Mouse (Mus musculus): ENCODE data around the gene Trcg1. TPM values are rescaled to one million over a fixed set of nuclear protein-coding genes. Genes with fewer than 3 reads are reported as not detected.
"Not testable (repeated sequence)": the region's sequence is repeated elsewhere in the genome, so short reads cannot be mapped to it uniquely, and the experiment has no call there.

Gene Trcg1
- total RNA-seq, 2 experiments from 2014 or later = not detected

GRCm38 (mm10) chr9:57225780-57226627 is 10.4 kb upstream of the Trcg1 start:
- no peak for DNase-seq (ENCODE audit: low spot score in 2 of 2)
- Histone ChIP-seq H3K4me3 (no peak overlapping the region), H3K27ac (no peak overlapping the region)
- TF ChIP-seq CTCF (conservative IDR thresholded peaks at IDR 0.05) = no peak

GRCm38 (mm10) chr9:57226628-57227122 is 9.7 kb upstream of the Trcg1 start:
- not testable (repeated sequence) for H3K27ac ChIP-seq; H3K4me3 ChIP-seq; DNase-seq (ENCODE audit: low spot score in 2 of 2)

GRCm38 (mm10) chr9:57227203-57227602 is 9.2 kb upstream of the Trcg1 start:
- no peak for DNase-seq (ENCODE audit: low spot score in 2 of 2)
- no peak overlapping the region for H3K27ac ChIP-seq
- TF ChIP-seq CTCF (conservative IDR thresholded peaks at IDR 0.05) = no peak
- no peak overlapping the region for H3K4me3 ChIP-seq

- Histone ChIP-seq H3K4me3 (no peak overlapping the region), H3K27ac (no peak overlapping the region)
- no peak for TF ChIP-seq CTCF (conservative IDR thresholded peaks at IDR 0.05)
- DNase-seq (ENCODE audit: low spot score in 2 of 2) = no peak
Measured at GRCm38 (mm10) chr9:57228186-57228585, 8.2 kb upstream of the Trcg1 start.

- no peak overlapping the region for H3K4me3 ChIP-seq
- no peak for TF ChIP-seq CTCF (conservative IDR thresholded peaks at IDR 0.05)
- H3K27ac ChIP-seq = no peak overlapping the region
- no peak for DNase-seq (ENCODE audit: low spot score in 2 of 2)
Measured at GRCm38 (mm10) chr9:57229726-57230125, 6.6 kb upstream of the Trcg1 start.

GRCm38 (mm10) chr9:57230146-57230783 is 6.1 kb upstream of the Trcg1 start:
- no peak for DNase-seq (ENCODE audit: low spot score in 2 of 2)
- TF ChIP-seq CTCF (conservative IDR thresholded peaks at IDR 0.05) = no peak
- Histone ChIP-seq H3K27ac (no peak overlapping the region), H3K4me3 (no peak overlapping the region)

GRCm38 (mm10) chr9:57231536-57232255 is 4.7 kb upstream of the Trcg1 start:
- Histone ChIP-seq H3K4me3 (no peak overlapping the region), H3K27ac (no peak overlapping the region)
- no peak for TF ChIP-seq CTCF (conservative IDR thresholded peaks at IDR 0.05)
- DNase-seq (ENCODE audit: low spot score in 2 of 2) = no peak

GRCm38 (mm10) chr9:57232341-57232940 is 3.9 kb upstream of the Trcg1 start:
- no peak for TF ChIP-seq CTCF (conservative IDR thresholded peaks at IDR 0.05)
- no peak overlapping the region for H3K4me3 ChIP-seq
- no peak for DNase-seq (ENCODE audit: low spot score in 2 of 2)
- no peak overlapping the region for H3K27ac ChIP-seq

GRCm38 (mm10) chr9:57233142-57233541 is 3.2 kb upstream of the Trcg1 start:
- no peak overlapping the region for H3K27ac ChIP-seq
- DNase-seq (ENCODE audit: low spot score in 2 of 2) = no peak
- H3K4me3 ChIP-seq = no peak overlapping the region
- no peak for TF ChIP-seq CTCF (conservative IDR thresholded peaks at IDR 0.05)

GRCm38 (mm10) chr9:57233767-57234166 is 2.6 kb upstream of the Trcg1 start:
- Histone ChIP-seq H3K27ac (no peak overlapping the region), H3K4me3 (no peak overlapping the region)
- no peak for DNase-seq (ENCODE audit: low spot score in 2 of 2)
- no peak for TF ChIP-seq CTCF (conservative IDR thresholded peaks at IDR 0.05)

- no peak overlapping the region for H3K27ac ChIP-seq
- no peak overlapping the region for H3K4me3 ChIP-seq
- TF ChIP-seq CTCF (conservative IDR thresholded peaks at IDR 0.05) = no peak
- DNase-seq (ENCODE audit: low spot score in 2 of 2) = no peak
Measured at GRCm38 (mm10) chr9:57237705-57238104, 1.3 kb downstream of the Trcg1 start.

- H3K27ac ChIP-seq = no peak overlapping the region
- H3K4me3 ChIP-seq = no peak overlapping the region
- no peak for TF ChIP-seq CTCF (conservative IDR thresholded peaks at IDR 0.05)
- DNase-seq (ENCODE audit: low spot score in 2 of 2) = no peak
Measured at GRCm38 (mm10) chr9:57238220-57238619, 1.9 kb downstream of the Trcg1 start.

- no peak for TF ChIP-seq CTCF (conservative IDR thresholded peaks at IDR 0.05)
- DNase-seq (ENCODE audit: low spot score in 2 of 2) = no peak
- no peak overlapping the region for H3K27ac ChIP-seq
- H3K4me3 ChIP-seq = no peak overlapping the region
Measured at GRCm38 (mm10) chr9:57241111-57241510, 4.8 kb downstream of the Trcg1 start.

All from layer of hippocampus, adult 2 months (tissue).